Mouse (Mus musculus): ENCODE data around the gene Tmem178.
"Not testable (repeated sequence)": the region's sequence is repeated elsewhere in the genome, so short reads cannot be mapped to it uniquely, and the experiment has no call there.

The Tmem178 gene

GRCm38 (mm10) chr17:80943835-80944529 lies 450 bp upstream of the Tmem178 start:
- no peak for DNase-seq (ENCODE audit: low read depth, low spot score)

- DNase-seq (ENCODE audit: low read depth, low spot score), result not testable (repeated sequence)
These were observed 1.1 kb downstream of the Tmem178 start for GRCm38 (mm10) chr17:80945510-80945909.

GRCm38 (mm10) chr17:80946091-80946885 lies 1.9 kb downstream of the Tmem178 start:
- no peak for DNase-seq (ENCODE audit: low read depth, low spot score)

- no peak for DNase-seq (ENCODE audit: low read depth, low spot score)
These were observed 2.9 kb downstream of the Tmem178 start for GRCm38 (mm10) chr17:80947075-80947960.

- no peak for DNase-seq (ENCODE audit: low read depth, low spot score)
These were observed 5.0 kb downstream of the Tmem178 start for GRCm38 (mm10) chr17:80949382-80949781.

GRCm38 (mm10) chr17:80949895-80950294 lies 5.5 kb downstream of the Tmem178 start:
- no peak for DNase-seq (ENCODE audit: low read depth, low spot score)

GRCm38 (mm10) chr17:80952305-80952704 lies 7.9 kb downstream of the Tmem178 start:
- DNase-seq (ENCODE audit: low read depth, low spot score), result no peak

GRCm38 (mm10) chr17:80955415-80955814 lies 11.0 kb downstream of the Tmem178 start:
- DNase-seq (ENCODE audit: low read depth, low spot score), result no peak

GRCm38 (mm10) chr17:80955998-80956811 lies 11.8 kb downstream of the Tmem178 start:
- DNase-seq (ENCODE audit: low read depth, low spot score), result no peak

GRCm38 (mm10) chr17:80958332-80958731 lies 13.9 kb downstream of the Tmem178 start:
- DNase-seq (ENCODE audit: low read depth, low spot score), result no peak

- no peak for DNase-seq (ENCODE audit: low read depth, low spot score)
These were observed 15.4 kb downstream of the Tmem178 start for GRCm38 (mm10) chr17:80959840-80960239.

- no peak for DNase-seq (ENCODE audit: low read depth, low spot score)
These were observed 23.0 kb downstream of the Tmem178 start for GRCm38 (mm10) chr17:80967475-80967874.

- no peak for DNase-seq (ENCODE audit: low read depth, low spot score)
These were observed 25.5 kb downstream of the Tmem178 start for GRCm38 (mm10) chr17:80969643-80970619.

- DNase-seq (ENCODE audit: low read depth, low spot score), result no peak
These were observed 26.3 kb downstream of the Tmem178 start for GRCm38 (mm10) chr17:80970716-80971115.

GRCm38 (mm10) chr17:80972891-80973290 lies 28.5 kb downstream of the Tmem178 start:
- DNase-seq (ENCODE audit: low read depth, low spot score), result no peak

GRCm38 (mm10) chr17:80977245-80977644 lies 32.8 kb downstream of the Tmem178 start:
- DNase-seq (ENCODE audit: low read depth, low spot score), result no peak

GRCm38 (mm10) chr17:80980096-80980495 lies 35.7 kb downstream of the Tmem178 start:
- no peak for DNase-seq (ENCODE audit: low read depth, low spot score)

GRCm38 (mm10) chr17:80981721-80982411 lies 37.4 kb downstream of the Tmem178 start:
- DNase-seq (ENCODE audit: low read depth, low spot score), result no peak

GRCm38 (mm10) chr17:80982412-80982787 lies 38.0 kb downstream of the Tmem178 start:
- DNase-seq (ENCODE audit: low read depth, low spot score), result peak; percentile 1

Data from c-Kit-negative CD71-positive TER-119-positive erythroid progenitor cells, embryonic 14.5 days (primary cell).